ENCODE assay signal across 8 mouse cellular contexts in genomic region chr10:41489294-41489693, GRCm38 (mm10). TPM values are rescaled to one million over a fixed set of nuclear protein-coding genes. Genes with fewer than 3 reads are reported as not detected.
A peak's percentile ranks its signal among the peaks of the same experiment; 100 is the strongest.
DNase-seq lines count a peak whose midpoint lies in the region; ATAC-seq and TF ChIP-seq lines count a peak whose summit lies in the region.

No protein-coding gene starts in this region.

- ATAC-seq in hindbrain, embryonic 13.5 days (ENCODE audit: low FRiP score): no peak
- no peak for ATAC-seq in limb, embryonic 15.5 days (ENCODE audit: insufficient number of reproducible peaks, low FRiP score, low TSS enrichment, low read depth)
- 0 out of 2 replicates have a peak, but pooled peaks have one; percentile 2 for ATAC-seq in stomach, embryonic 15.5 days (ENCODE audit: insufficient read depth, low FRiP score, low read depth)

- no peak overlapping the region for H3K27ac ChIP-seq in spleen, adult 2 months (ENCODE audit: insufficient read depth, low read length)
- no peak overlapping the region for H3K27ac ChIP-seq in hindbrain, embryonic 13.5 days
- peak overlapping the region; percentile 87; the same call in 1 of the 2 replicates for H3K27ac ChIP-seq in limb, embryonic 15.5 days
- H3K27ac ChIP-seq in stomach, embryonic 15.5 days: peak overlapping the region; percentile 78; the same call in 1 of the 2 replicates

- DNase-seq in spleen, adult 2 months (ENCODE audit: low read depth in 1 of 2, low spot score in 2 of 2): no peak
- no peak for DNase-seq in spleen, postnatal 14 days (ENCODE audit: low spot score in 2 of 2)
- DNase-seq in thymus, postnatal 0 days (ENCODE audit: low spot score): no peak
- DNase-seq in urinary bladder, postnatal 4 days (ENCODE audit: low spot score in 2 of 2): no peak
- no peak for DNase-seq in cerebellum, adult 18-20 months

- peak overlapping the region; percentile 98 for H3K4me2 ChIP-seq in hindbrain, embryonic 13.5 days
- H3K4me2 ChIP-seq in limb, embryonic 15.5 days: peak overlapping the region; percentile 100
- H3K4me2 ChIP-seq in stomach, embryonic 15.5 days: peak overlapping the region; percentile 100

- peak overlapping the region; percentile 19; the same call in 1 of the 2 replicates for H3K4me3 ChIP-seq in spleen, adult 2 months (ENCODE audit: extremely low read depth, insufficient read depth, insufficient read length)
- H3K4me3 ChIP-seq in hindbrain, embryonic 13.5 days: peak overlapping the region; percentile 68
- peak overlapping the region; percentile 68 for H3K4me3 ChIP-seq in limb, embryonic 15.5 days
- peak overlapping the region; percentile 63 for H3K4me3 ChIP-seq in stomach, embryonic 15.5 days (replicated peaks)

- H3K36me3 ChIP-seq in spleen, adult 2 months (ENCODE audit: control insufficient read depth, insufficient read depth, low read length): peaks cover 30% of the 10 kb centered on the region
- peaks cover 37% of the 10 kb centered on the region for H3K36me3 ChIP-seq in hindbrain, embryonic 13.5 days
- H3K36me3 ChIP-seq in limb, embryonic 15.5 days: peaks cover 39% of the 10 kb centered on the region
- peaks cover 32% of the 10 kb centered on the region for H3K36me3 ChIP-seq in stomach, embryonic 15.5 days

- peak overlapping the region; percentile 78 for H3K9ac ChIP-seq in hindbrain, embryonic 13.5 days
- H3K9ac ChIP-seq in limb, embryonic 15.5 days: peak overlapping the region; percentile 66
- H3K9ac ChIP-seq in stomach, embryonic 15.5 days: peak overlapping the region; percentile 57; the same call in 1 of the 2 replicates

- WGBS in spleen, adult 2 months: 52% methylated on average over 8 of the region's 8 CpGs
- WGBS in hindbrain, embryonic 13.5 days: 37% methylated on average over 8 of the region's 8 CpGs
- WGBS in limb, embryonic 15.5 days: 23% methylated on average over 8 of the region's 8 CpGs
- WGBS in stomach, embryonic 15.5 days: 30% methylated on average over 8 of the region's 8 CpGs

- no peaks in the 10 kb centered on the region for H3K9me3 ChIP-seq in hindbrain, embryonic 13.5 days
- H3K9me3 ChIP-seq in limb, embryonic 15.5 days: no peaks in the 10 kb centered on the region
- no peaks in the 10 kb centered on the region for H3K9me3 ChIP-seq in stomach, embryonic 15.5 days

- no peak for TF ChIP-seq POLR2A in spleen, adult 2 months (IDR thresholded peaks at IDR 0.05; ENCODE audit: low read depth, low read length)

- no peaks in the 10 kb centered on the region; the same call in none of the 2 replicates for H3K4me1 ChIP-seq in spleen, adult 2 months (ENCODE audit: control insufficient read depth, insufficient read depth, insufficient read length)
- peaks cover 26% of the 10 kb centered on the region for H3K4me1 ChIP-seq in hindbrain, embryonic 13.5 days (replicated peaks)
- peaks cover 27% of the 10 kb centered on the region for H3K4me1 ChIP-seq in limb, embryonic 15.5 days
- H3K4me1 ChIP-seq in stomach, embryonic 15.5 days: peaks cover 22% of the 10 kb centered on the region

- TF ChIP-seq CTCF in spleen, adult 2 months (IDR thresholded peaks at IDR 0.05; ENCODE audit: extremely low read depth, insufficient read depth, insufficient read length, insufficient replicate concordance): no peak

- no peaks in the 10 kb centered on the region for H3K27me3 ChIP-seq in spleen, adult 2 months (ENCODE audit: control insufficient read depth, insufficient read depth, low read length)
- H3K27me3 ChIP-seq in hindbrain, embryonic 13.5 days: 0 out of 2 replicates have a peak, but pooled peaks cover 4% of the 10 kb centered on the region
- H3K27me3 ChIP-seq in limb, embryonic 15.5 days: no peaks in the 10 kb centered on the region
- no peaks in the 10 kb centered on the region for H3K27me3 ChIP-seq in stomach, embryonic 15.5 days (replicated peaks)

RNA-seq across cellular contexts. Expression of gene Smpd2, which starts 0.9 kb away (rescaled TPM):
- 35.6 and 36.3 TPM in 2 replicates for polyA plus RNA-seq in spleen, adult 2 months (2012; rRNA removed)
- 31.6 and 39.4 TPM in 2 replicates for polyA plus RNA-seq in hindbrain, embryonic 13.5 days (2015; fragmentation: Nextera tagmentation; extraction: Ambion mirVana)
- polyA plus RNA-seq in limb, embryonic 15.5 days (2015; fragmentation: Nextera tagmentation; extraction: Ambion mirVana): 51.4 and 56.2 TPM in 2 replicates
- polyA plus RNA-seq in stomach, embryonic 15.5 days (2015; fragmentation: Nextera tagmentation; extraction: Ambion mirVana): 47.2 and 56.5 TPM in 2 replicates
- 53.7 and 57.5 TPM in 2 replicates for polyA plus RNA-seq in thymus, postnatal 0 days (2015; fragmentation: Nextera tagmentation; extraction: Ambion mirVana)

RNA-seq across cellular contexts. Expression of gene Ppil6, which starts 0.9 kb away (rescaled TPM):
- polyA plus RNA-seq in spleen, adult 2 months (2012; rRNA removed): 0.08 TPM in 1 of 2 replicates, not detected in the other
- 2.7 and 4.6 TPM in 2 replicates for polyA plus RNA-seq in hindbrain, embryonic 13.5 days (2015; fragmentation: Nextera tagmentation; extraction: Ambion mirVana)
- 0.18 and 0.82 TPM in 2 replicates for polyA plus RNA-seq in limb, embryonic 15.5 days (2015; fragmentation: Nextera tagmentation; extraction: Ambion mirVana)
- 0.85 and 0.95 TPM in 2 replicates for polyA plus RNA-seq in stomach, embryonic 15.5 days (2015; fragmentation: Nextera tagmentation; extraction: Ambion mirVana)
- 1.2 and 1.4 TPM in 2 replicates for polyA plus RNA-seq in thymus, postnatal 0 days (2015; fragmentation: Nextera tagmentation; extraction: Ambion mirVana)

RNA-seq across cellular contexts. Expression of gene Mical1, which starts 13.2 kb away (rescaled TPM):
- 130 and 143 TPM in 2 replicates for polyA plus RNA-seq in spleen, adult 2 months (2012; rRNA removed)
- polyA plus RNA-seq in hindbrain, embryonic 13.5 days (2015; fragmentation: Nextera tagmentation; extraction: Ambion mirVana): 27.9 and 29.6 TPM in 2 replicates
- 36.0 and 40.8 TPM in 2 replicates for polyA plus RNA-seq in limb, embryonic 15.5 days (2015; fragmentation: Nextera tagmentation; extraction: Ambion mirVana)
- polyA plus RNA-seq in stomach, embryonic 15.5 days (2015; fragmentation: Nextera tagmentation; extraction: Ambion mirVana): 27.8 and 33.3 TPM in 2 replicates
- polyA plus RNA-seq in thymus, postnatal 0 days (2015; fragmentation: Nextera tagmentation; extraction: Ambion mirVana): 72.9 and 82.9 TPM in 2 replicates

RNA-seq across cellular contexts. Expression of gene Cd164, which starts 29.9 kb away (rescaled TPM):
- 65.3 and 76.3 TPM in 2 replicates for polyA plus RNA-seq in spleen, adult 2 months (2012; rRNA removed)
- polyA plus RNA-seq in hindbrain, embryonic 13.5 days (2015; fragmentation: Nextera tagmentation; extraction: Ambion mirVana): 55.9 and 62.1 TPM in 2 replicates
- 180 and 186 TPM in 2 replicates for polyA plus RNA-seq in limb, embryonic 15.5 days (2015; fragmentation: Nextera tagmentation; extraction: Ambion mirVana)
- polyA plus RNA-seq in stomach, embryonic 15.5 days (2015; fragmentation: Nextera tagmentation; extraction: Ambion mirVana): 155 and 178 TPM in 2 replicates
- polyA plus RNA-seq in thymus, postnatal 0 days (2015; fragmentation: Nextera tagmentation; extraction: Ambion mirVana): 259 TPM in 2 replicates

RNA-seq across cellular contexts. Expression of gene Zbtb24, which starts 39.1 kb away (rescaled TPM):
- polyA plus RNA-seq in spleen, adult 2 months (2012; rRNA removed): 13.2 and 16.4 TPM in 2 replicates
- polyA plus RNA-seq in hindbrain, embryonic 13.5 days (2015; fragmentation: Nextera tagmentation; extraction: Ambion mirVana): 20.5 and 21.6 TPM in 2 replicates
- 18.4 and 19.2 TPM in 2 replicates for polyA plus RNA-seq in limb, embryonic 15.5 days (2015; fragmentation: Nextera tagmentation; extraction: Ambion mirVana)
- 15.0 and 17.3 TPM in 2 replicates for polyA plus RNA-seq in stomach, embryonic 15.5 days (2015; fragmentation: Nextera tagmentation; extraction: Ambion mirVana)
- 23.3 and 23.8 TPM in 2 replicates for polyA plus RNA-seq in thymus, postnatal 0 days (2015; fragmentation: Nextera tagmentation; extraction: Ambion mirVana)

Comparison
In these comparisons a context has a peak if more than half of its experiments do, and no peak if none do; other contexts are left out.
1. H3K27ac ChIP-seq: peak in limb, embryonic 15.5 days (single experiment) and stomach, embryonic 15.5 days (single experiment); none in spleen, adult 2 months (single experiment) and hindbrain, embryonic 13.5 days (single experiment).
2. Peak in every context shown above with its lines, with median percentiles within 50 percentile points of each other: H3K4me3 ChIP-seq, H3K4me2 ChIP-seq and H3K9ac ChIP-seq.